Mouse (Mus musculus): ENCODE measurements around the gene Fam178b. TPM values are rescaled to one million over a fixed set of nuclear protein-coding genes. Genes with fewer than 3 reads are reported as not detected.
"Not testable (repeated sequence)": the region's sequence is repeated elsewhere in the genome, so short reads cannot be mapped to it uniquely, and the experiment has no call there.

The Fam178b gene
- total RNA-seq, 1 experiment from 2014 or later: 0.87 TPM

GRCm38 (mm10) chr1:36632846-36633245, 50.1 kb downstream of the Fam178b start:
- no peak for ATAC-seq (replicated peaks; ENCODE audit: low read depth, poor library complexity, severe bottlenecking)

GRCm38 (mm10) chr1:36632090-36632489, 50.9 kb downstream of the Fam178b start:
- no peak for ATAC-seq (replicated peaks; ENCODE audit: low read depth, poor library complexity, severe bottlenecking)

- no peak for ATAC-seq (replicated peaks; ENCODE audit: low read depth, poor library complexity, severe bottlenecking)
These were observed 51.6 kb downstream of the Fam178b start for GRCm38 (mm10) chr1:36631391-36631790.

GRCm38 (mm10) chr1:36630053-36630739, 52.8 kb downstream of the Fam178b start:
- peak; percentile 39; the same call in 1 of the 2 replicates for ATAC-seq (replicated peaks; ENCODE audit: low read depth, poor library complexity, severe bottlenecking)

GRCm38 (mm10) chr1:36628585-36628984, 54.4 kb downstream of the Fam178b start:
- no peak for ATAC-seq (replicated peaks; ENCODE audit: low read depth, poor library complexity, severe bottlenecking)

GRCm38 (mm10) chr1:36625442-36625841, 57.5 kb downstream of the Fam178b start:
- no peak for ATAC-seq (replicated peaks; ENCODE audit: low read depth, poor library complexity, severe bottlenecking)

- ATAC-seq (replicated peaks; ENCODE audit: low read depth, poor library complexity, severe bottlenecking): not testable (repeated sequence)
These were observed 67.0 kb downstream of the Fam178b start for GRCm38 (mm10) chr1:36615958-36616357.

- ATAC-seq (replicated peaks; ENCODE audit: low read depth, poor library complexity, severe bottlenecking): no peak
These were observed 67.8 kb downstream of the Fam178b start for GRCm38 (mm10) chr1:36615188-36615587.

- ATAC-seq (replicated peaks; ENCODE audit: low read depth, poor library complexity, severe bottlenecking): 0 out of 2 replicates have a peak, but pooled peaks have one; percentile 32
These were observed 68.4 kb downstream of the Fam178b start for GRCm38 (mm10) chr1:36614584-36614983.

- no peak for ATAC-seq (replicated peaks; ENCODE audit: low read depth, poor library complexity, severe bottlenecking)
These were observed 69.5 kb downstream of the Fam178b start for GRCm38 (mm10) chr1:36613374-36613895.

- ATAC-seq (replicated peaks; ENCODE audit: low read depth, poor library complexity, severe bottlenecking): no peak
These were observed 70.6 kb downstream of the Fam178b start for GRCm38 (mm10) chr1:36612362-36612761.

- ATAC-seq (replicated peaks; ENCODE audit: low read depth, poor library complexity, severe bottlenecking): no peak
These were observed 71.4 kb downstream of the Fam178b start for GRCm38 (mm10) chr1:36611449-36612123.

- no peak for ATAC-seq (replicated peaks; ENCODE audit: low read depth, poor library complexity, severe bottlenecking)
These were observed 74.8 kb downstream of the Fam178b start for GRCm38 (mm10) chr1:36608211-36608610.

- ATAC-seq (replicated peaks; ENCODE audit: low read depth, poor library complexity, severe bottlenecking): no peak
These were observed 76.0 kb downstream of the Fam178b start for GRCm38 (mm10) chr1:36606951-36607350.

- ATAC-seq (replicated peaks; ENCODE audit: low read depth, poor library complexity, severe bottlenecking): peak; percentile 69
These were observed 78.5 kb downstream of the Fam178b start for GRCm38 (mm10) chr1:36604254-36605156.

- ATAC-seq (replicated peaks; ENCODE audit: low read depth, poor library complexity, severe bottlenecking): no peak
These were observed 79.6 kb downstream of the Fam178b start for GRCm38 (mm10) chr1:36603361-36603760.

GRCm38 (mm10) chr1:36602271-36602670, 80.7 kb downstream of the Fam178b start:
- no peak for ATAC-seq (replicated peaks; ENCODE audit: low read depth, poor library complexity, severe bottlenecking)

GRCm38 (mm10) chr1:36598411-36598810, 84.6 kb downstream of the Fam178b start:
- ATAC-seq (replicated peaks; ENCODE audit: low read depth, poor library complexity, severe bottlenecking): no peak

- peak; percentile 30; the same call in 1 of the 2 replicates for ATAC-seq (replicated peaks; ENCODE audit: low read depth, poor library complexity, severe bottlenecking)
These were observed 86.9 kb downstream of the Fam178b start for GRCm38 (mm10) chr1:36596114-36596513.

Data from common myeloid progenitor, adult 5-6 weeks (primary cell).